Mouse (Mus musculus) heart, embryonic 14.5 days (tissue): ENCODE results near the gene Yif1a. TPM values are rescaled to one million over a fixed set of nuclear protein-coding genes. Genes with fewer than 3 reads are reported as not detected.

Source experiments
- ATAC-seq: fragments of 200-750 bp; cut with Nextera tagmentation; 2 replicates; pipeline ENCODE4 v1.8.0; 2017; ENCODE audit warnings: low read depth, moderate TSS enrichment; ENCODE audit not compliant: insufficient number of reproducible peaks, insufficient read depth, low FRiP score
- H3K27ac ChIP-seq, 2 experiments: fragments of 200-500 bp in 1 of 2; fragments of 300-500 bp in 1 of 2; sonication (generic) in 1 of 2; replicated peaks in 1 of 2; 2 replicates each; pipeline ENCODE4 v1.5.1; 2012 to 2014; ENCODE audit warnings: low read depth in 2 of 2, low read length in 2 of 2, control low read depth in 1 of 2, mild to moderate bottlenecking in 1 of 2, mixed read lengths in 1 of 2; ENCODE audit not compliant: control insufficient read depth in 1 of 2, insufficient read depth in 1 of 2
- H3K27me3 ChIP-seq: fragments of 300-500 bp; sonication (generic); 2 replicates; pipeline ENCODE4 v1.6.1; 2014; ENCODE audit warnings: mild to moderate bottlenecking, low read length, control low read depth; ENCODE audit not compliant: control insufficient read depth, insufficient read depth
- H3K36me3 ChIP-seq: fragments of 300-500 bp; sonication (generic); 2 replicates; pipeline ENCODE4 v1.6.1; 2014; ENCODE audit warnings: mild to moderate bottlenecking, control low read depth, low read length, mixed read lengths; ENCODE audit not compliant: control insufficient read depth, insufficient read depth
- H3K4me1 ChIP-seq, 2 experiments: fragments of 200-500 bp in 1 of 2; fragments of 300-500 bp in 1 of 2; sonication (generic) in 1 of 2; 2 replicates each; pipeline ENCODE4 v1.6.1; 2012 to 2014; ENCODE audit warnings: low read length in 2 of 2, control low read depth in 1 of 2, mixed read lengths in 1 of 2; ENCODE audit not compliant: control insufficient read depth in 2 of 2, insufficient read depth in 2 of 2
- H3K4me2 ChIP-seq: fragments of 300-500 bp; sonication (generic); 2 replicates; pipeline ENCODE4 v1.6.1; 2014; ENCODE audit warnings: mild to moderate bottlenecking, low read length
- H3K4me3 ChIP-seq, 2 experiments: fragments of 200-500 bp in 1 of 2; fragments of 300-500 bp in 1 of 2; sonication (generic) in 1 of 2; 2 replicates each; pipeline ENCODE4 v1.5.1; 2012 to 2014; ENCODE audit warnings: low read length in 2 of 2, mild to moderate bottlenecking in 2 of 2, control low read depth in 1 of 2, low read depth in 1 of 2, moderate library complexity in 1 of 2; ENCODE audit not compliant: control insufficient read depth in 1 of 2, insufficient read depth in 1 of 2
- H3K9ac ChIP-seq: fragments of 300-500 bp; sonication (generic); 2 replicates; pipeline ENCODE4 v1.6.1; 2014; ENCODE audit warnings: mild to moderate bottlenecking, low read length
- H3K9me3 ChIP-seq: fragments of 300-500 bp; sonication (generic); 2 replicates; pipeline ENCODE4 v1.6.1; 2016; ENCODE audit warnings: low read length, control low read depth; ENCODE audit not compliant: control insufficient read depth
- WGBS: fragments of 180-500 bp; shearing (Covaris S2); extraction: QIAGEN DNeasy Blood & Tissue Kit; methylation state at CpG from one replicate; pipeline ENCODE4 v1.1.7; 2014; 5-methylcytosine and 5-hydroxymethylcytosine counted together
- polyA plus RNA-seq: library from polyadenylated mRNA; unstranded; fragments of >200 nt; fragmentation: Nextera tagmentation; extraction: Ambion mirVana; gene quantifications from 2 replicates; pipeline ENCODE4 v1.2.1, GENCODE M21; 2014

Gene Yif1a
- polyA plus RNA-seq, 1 experiment from 2014 or later, result 122 TPM

GRCm38 (mm10) chr19:5131237-5131636, 42.9 kb downstream of the Yif1a start:
- no peak for ATAC-seq
- Histone ChIP-seq H3K9ac (no peak overlapping the region), H3K4me2 (no peak overlapping the region), H3K36me3 (peaks cover 33% of the 10 kb centered on the region), H3K9me3 (no peaks in the 10 kb centered on the region), H3K4me3 (no peak overlapping the region), H3K4me1 (no peaks in the 10 kb centered on the region), H3K27ac (no peak overlapping the region), H3K27me3 (no peaks in the 10 kb centered on the region; the same call in 1 of the 2 replicates)
- 66% methylated on average over 4 of the region's 4 CpGs for WGBS

GRCm38 (mm10) chr19:5139640-5140039, 51.3 kb downstream of the Yif1a start:
- peaks cover 68% of the 10 kb centered on the region for H3K36me3 ChIP-seq
- no peak overlapping the region for H3K4me2 ChIP-seq
- no peaks in the 10 kb centered on the region for H3K4me1 ChIP-seq
- H3K27ac ChIP-seq, result no peak overlapping the region
- no peak for ATAC-seq
- no peaks in the 10 kb centered on the region for H3K9me3 ChIP-seq
- WGBS, result 6% methylated on average over 2 of the region's 2 CpGs
- no peaks in the 10 kb centered on the region for H3K27me3 ChIP-seq
- no peak overlapping the region for H3K9ac ChIP-seq
- H3K4me3 ChIP-seq, result no peak overlapping the region

Other genes with a start within 250 kb of the Yif1a start
- gene Ccs, start 249.2 kb upstream of the Yif1a start, polyA plus RNA-seq, result 38.8 and 39.0 TPM in 2 replicates
- gene Ccdc87, start 249.2 kb upstream of the Yif1a start, polyA plus RNA-seq, result not detected in 2 replicates
- 36.9 and 39.2 TPM in 2 replicates for gene Ctsf, start 233.4 kb upstream of the Yif1a start, polyA plus RNA-seq
- 1.5 and 2.0 TPM in 2 replicates for gene Actn3, start 210.6 kb upstream of the Yif1a start, polyA plus RNA-seq
- 7.2 and 8.2 TPM in 2 replicates for gene Zdhhc24, start 209.9 kb upstream of the Yif1a start, polyA plus RNA-seq
- 1.5 and 2.4 TPM in 2 replicates for gene Bbs1, start 181.9 kb upstream of the Yif1a start, polyA plus RNA-seq
- gene Dpp3, start 160.3 kb upstream of the Yif1a start, polyA plus RNA-seq, result 60.8 and 71.8 TPM in 2 replicates
- 0.51 and 0.81 TPM in 2 replicates for gene Peli3, start 145.4 kb upstream of the Yif1a start, polyA plus RNA-seq
- gene Mrpl11, start 126.4 kb upstream of the Yif1a start, polyA plus RNA-seq, result 110 and 111 TPM in 2 replicates
- gene Npas4, start 98.2 kb upstream of the Yif1a start, polyA plus RNA-seq, result 0.18 TPM in 1 of 2 replicates, not detected in the other
- gene Slc29a2, start 64.7 kb upstream of the Yif1a start, polyA plus RNA-seq, result 10.2 and 10.9 TPM in 2 replicates
- gene B4gat1, start 49.7 kb upstream of the Yif1a start, polyA plus RNA-seq, result 49.9 and 53.1 TPM in 2 replicates
- 1.3 and 1.4 TPM in 2 replicates for gene AC124502.3, start 49.6 kb upstream of the Yif1a start, polyA plus RNA-seq
- gene Brms1, start 47.2 kb upstream of the Yif1a start, polyA plus RNA-seq, result 27.5 and 31.2 TPM in 2 replicates
- 1.9 and 2.7 TPM in 2 replicates for gene Rin1, start 38.1 kb upstream of the Yif1a start, polyA plus RNA-seq
- 15.3 and 16.8 TPM in 2 replicates for gene Cd248, start 20.5 kb upstream of the Yif1a start, polyA plus RNA-seq
- gene Tmem151a, start 3.0 kb upstream of the Yif1a start, polyA plus RNA-seq, result 3.7 and 3.9 TPM in 2 replicates
- gene Cnih2, start 10.0 kb downstream of the Yif1a start, polyA plus RNA-seq, result 4.4 and 5.4 TPM in 2 replicates
- gene Rab1b, start 18.5 kb downstream of the Yif1a start, polyA plus RNA-seq, result 223 and 231 TPM in 2 replicates
- gene Klc2, start 30.0 kb downstream of the Yif1a start, polyA plus RNA-seq, result 16.5 and 20.7 TPM in 2 replicates
- 20.9 TPM in 2 replicates for gene Pacs1, start 184.6 kb downstream of the Yif1a start, polyA plus RNA-seq
- 201 and 208 TPM in 2 replicates for gene Sf3b2, start 206.9 kb downstream of the Yif1a start, polyA plus RNA-seq
- 6.4 and 6.7 TPM in 2 replicates for gene Gal3st3, start 209.8 kb downstream of the Yif1a start, polyA plus RNA-seq
- gene Catsper1, start 247.2 kb downstream of the Yif1a start, polyA plus RNA-seq, result not detected in 2 replicates